Mouse (Mus musculus) neural tube, embryonic 11.5 days (tissue): ENCODE data around the gene Tnrc6b. TPM values are rescaled to one million over a fixed set of nuclear protein-coding genes. Genes with fewer than 3 reads are reported as not detected.

Experiments used
- ATAC-seq: fragments of 200-750 bp; cut with Nextera tagmentation; 2 replicates; pipeline ENCODE4 v1.8.0; 2017; ENCODE audit warnings: moderate number of reproducible peaks, mild to moderate bottlenecking, moderate TSS enrichment, moderate library complexity; ENCODE audit not compliant: insufficient read depth, low FRiP score, low TSS enrichment
- DNase-seq: peaks from one replicate; pipeline ENCODE4 v3.0.0-alpha.2; 2015; ENCODE audit warnings: low spot score
- H3K27ac ChIP-seq: fragments of 300-500 bp; sonication (generic); 2 replicates; pipeline ENCODE4 v1.5.1; 2014; ENCODE audit warnings: low read depth, mild to moderate bottlenecking, low read length
- H3K27me3 ChIP-seq: fragments of 300-500 bp; sonication (generic); 2 replicates; pipeline ENCODE4 v1.6.1; 2014; ENCODE audit warnings: mild to moderate bottlenecking, low read length, mixed read lengths; ENCODE audit not compliant: control insufficient read depth, insufficient read depth
- H3K36me3 ChIP-seq: fragments of 300-500 bp; sonication (generic); 2 replicates; pipeline ENCODE4 v1.6.1; 2014; ENCODE audit warnings: mild to moderate bottlenecking, low read length, moderate library complexity, mixed read lengths; ENCODE audit not compliant: control insufficient read depth, insufficient read depth
- H3K4me1 ChIP-seq: fragments of 300-500 bp; sonication (generic); 2 replicates; pipeline ENCODE4 v1.6.1; 2014; ENCODE audit warnings: low read length, mixed read lengths; ENCODE audit not compliant: control insufficient read depth, insufficient read depth
- H3K4me2 ChIP-seq: fragments of 300-500 bp; sonication (generic); 2 replicates; pipeline ENCODE4 v1.6.1; 2014; ENCODE audit warnings: low read depth, mild to moderate bottlenecking, moderate library complexity
- H3K4me3 ChIP-seq: fragments of 300-500 bp; sonication (generic); 2 replicates; pipeline ENCODE4 v1.5.1; 2014; ENCODE audit warnings: low read depth, low read length
- H3K9ac ChIP-seq: fragments of 300-500 bp; sonication (generic); 2 replicates; pipeline ENCODE4 v1.6.1; 2014; ENCODE audit warnings: mild to moderate bottlenecking, low read length
- H3K9me3 ChIP-seq: fragments of 300-500 bp; sonication (generic); 2 replicates; pipeline ENCODE4 v1.6.1; 2016; ENCODE audit warnings: low read length; ENCODE audit not compliant: control insufficient read depth
- WGBS: fragments of 180-500 bp; shearing (Covaris S2); extraction: QIAGEN DNeasy Blood & Tissue Kit; methylation state at CpG from one replicate; pipeline ENCODE4 v1.1.7; 2014; 5-methylcytosine and 5-hydroxymethylcytosine counted together
- polyA plus RNA-seq: library from polyadenylated mRNA; unstranded; fragments of >200 nt; fragmentation: Nextera tagmentation; extraction: Ambion mirVana; gene quantifications from 2 replicates; pipeline ENCODE4 v1.2.1, GENCODE M21; 2014

Gene Tnrc6b
- polyA plus RNA-seq, 1 experiment from 2014 or later: 16.1 TPM

DNA sequence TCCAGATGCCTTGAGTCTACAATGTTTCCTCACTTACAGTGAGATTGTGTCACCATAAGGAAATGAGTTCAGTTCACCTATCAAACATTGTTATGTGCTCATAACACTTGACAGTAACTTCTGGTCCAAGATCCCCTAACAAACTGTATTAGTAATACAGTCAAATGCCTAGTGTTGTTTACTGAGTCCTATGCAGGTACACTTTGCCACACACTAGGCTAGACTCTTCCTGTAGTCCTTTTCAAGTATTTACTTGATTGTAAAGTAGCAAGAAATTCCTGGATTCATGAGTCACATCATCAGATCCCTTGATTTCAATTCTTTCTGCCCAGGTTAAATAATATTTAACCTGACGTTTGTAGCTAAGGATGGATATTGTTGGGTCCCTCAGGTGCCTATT lies 258.3 kb downstream of the Tnrc6b start:
- WGBS: 91% methylated on average over 1 of the region's 1 CpGs
- H3K36me3 ChIP-seq: peaks cover 27% of the 10 kb centered on the region
- no peak for DNase-seq

DNA sequence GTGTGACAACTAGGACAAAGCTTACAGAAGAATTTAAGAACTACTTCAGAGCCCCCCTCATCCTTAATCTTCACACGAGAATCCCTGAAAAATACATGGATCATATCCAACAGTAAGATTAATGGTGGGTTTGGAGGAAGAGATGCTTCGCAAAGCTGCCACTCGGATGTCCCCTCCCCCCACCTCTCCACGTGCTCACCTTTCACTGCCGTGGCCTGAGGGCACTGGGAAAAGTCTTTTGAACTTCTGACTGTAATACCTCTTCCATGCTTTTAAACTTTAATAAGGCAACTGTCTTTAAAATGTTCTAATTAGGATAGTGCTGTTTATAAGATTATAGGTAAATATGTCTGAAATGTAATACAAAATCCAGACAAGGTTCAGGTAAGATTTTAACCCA lies 263.2 kb downstream of the Tnrc6b start:
- Histone ChIP-seq H3K4me3 (no peak overlapping the region), H3K27me3 (no peaks in the 10 kb centered on the region), H3K9me3 (no peaks in the 10 kb centered on the region), H3K4me1 (peaks cover 3% of the 10 kb centered on the region; the same call in 1 of the 2 replicates), H3K36me3 (no peaks in the 10 kb centered on the region; the same call in 1 of the 2 replicates), H3K27ac (no peak overlapping the region), H3K4me2 (no peak overlapping the region), H3K9ac (no peak overlapping the region)
- DNase-seq: no peak
- ATAC-seq: no peak
- WGBS: 56% methylated on average over 5 of the region's 5 CpGs

More for the DNA sequence above, 258.3 kb downstream of the Tnrc6b start:
- no peaks in the 10 kb centered on the region for H3K9me3 ChIP-seq
- no peaks in the 10 kb centered on the region for H3K4me1 ChIP-seq
- H3K27me3 ChIP-seq: no peaks in the 10 kb centered on the region
- H3K4me2 ChIP-seq: no peak overlapping the region
- H3K4me3 ChIP-seq: no peak overlapping the region
- no peak overlapping the region for H3K27ac ChIP-seq
- no peak for ATAC-seq
- no peak overlapping the region for H3K9ac ChIP-seq

DNA sequence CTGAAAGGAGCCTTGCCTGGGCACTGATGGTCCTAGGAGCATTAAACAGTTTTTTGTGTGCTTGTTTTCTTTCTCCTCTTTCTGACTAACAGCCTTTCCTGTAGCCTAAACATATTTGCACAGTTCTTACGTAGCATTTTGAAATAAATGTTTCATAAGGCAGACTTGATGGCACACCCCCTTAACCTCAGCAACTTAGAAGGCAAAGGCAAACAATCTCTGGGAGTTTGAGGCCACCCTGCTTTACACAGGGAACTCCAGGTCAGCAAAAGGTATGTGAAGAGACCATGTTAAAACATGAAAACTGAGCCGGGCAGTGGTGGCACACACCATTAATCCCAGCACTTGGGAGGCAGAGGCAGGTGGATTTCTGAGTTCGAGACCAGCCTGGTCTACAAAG lies 264.6 kb downstream of the Tnrc6b start:
- Histone ChIP-seq H3K4me3 (no peak overlapping the region), H3K27me3 (no peaks in the 10 kb centered on the region), H3K36me3 (no peaks in the 10 kb centered on the region), H3K4me2 (no peak overlapping the region), H3K27ac (no peak overlapping the region), H3K4me1 (peaks cover 3% of the 10 kb centered on the region; the same call in 1 of the 2 replicates), H3K9ac (no peak overlapping the region), H3K9me3 (no peaks in the 10 kb centered on the region)
- no peak for ATAC-seq
- 90% methylated on average over 3 of the region's 3 CpGs for WGBS
- DNase-seq: no peak

DNA sequence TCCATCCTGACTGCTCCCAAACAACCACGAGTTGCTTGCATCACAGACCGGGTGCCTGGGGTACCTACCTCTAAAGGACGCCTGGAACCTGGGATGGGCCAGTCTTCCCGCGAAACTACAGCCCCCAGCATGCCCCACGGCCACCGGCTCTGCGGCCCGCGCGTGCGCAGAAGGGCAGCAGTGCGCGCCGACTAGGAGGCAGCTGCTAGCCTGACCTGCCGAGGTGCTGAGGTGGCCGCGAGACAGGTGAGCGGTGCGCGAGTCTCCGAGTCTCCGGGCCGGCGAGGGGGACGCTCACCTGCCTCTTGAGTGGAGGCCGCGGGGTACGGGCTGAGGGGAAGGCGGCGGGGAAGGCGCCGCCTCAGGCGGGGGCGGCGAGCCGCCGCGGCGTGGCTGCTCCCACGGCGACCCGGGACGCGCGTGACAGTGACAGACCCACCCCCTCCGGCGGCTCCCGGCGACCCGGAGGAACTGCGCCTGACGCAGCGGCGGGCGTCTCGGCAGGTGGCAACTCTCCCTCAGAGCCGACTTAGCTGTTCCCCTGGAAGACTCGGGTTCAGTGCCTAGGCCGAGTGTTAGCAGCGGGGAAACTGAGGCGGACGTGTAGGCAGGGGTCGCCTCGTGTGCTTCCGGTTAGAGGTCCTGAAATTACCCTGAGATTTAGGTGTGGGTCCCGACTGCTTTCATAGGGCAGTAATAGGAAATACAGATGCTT lies 266.7 kb downstream of the Tnrc6b start, which contains the start of gene Sgsm3:
Gene Sgsm3, plus strand, starts transcription at position 146 of the 715 bp plus-strand sequence.
- Histone ChIP-seq H3K4me2 (peak within 1 kb of the TSS; percentile 82), H3K9ac (peak within 1 kb of the TSS; percentile 77), H3K9me3 (no peaks in the 10 kb centered on the region), H3K27me3 (no peaks in the 10 kb centered on the region), H3K4me3 (peak within 1 kb of the TSS; percentile 83), H3K36me3 (no peaks in the 10 kb centered on the region), H3K4me1 (peaks cover 3% of the 10 kb centered on the region; the same call in 1 of the 2 replicates), H3K27ac (no peak within 1 kb of the TSS)
- peak; percentile 90 for DNase-seq
- peak; percentile 85 for ATAC-seq
- WGBS: under 1% methylated on average over 66 of the region's 67 CpGs

DNA sequence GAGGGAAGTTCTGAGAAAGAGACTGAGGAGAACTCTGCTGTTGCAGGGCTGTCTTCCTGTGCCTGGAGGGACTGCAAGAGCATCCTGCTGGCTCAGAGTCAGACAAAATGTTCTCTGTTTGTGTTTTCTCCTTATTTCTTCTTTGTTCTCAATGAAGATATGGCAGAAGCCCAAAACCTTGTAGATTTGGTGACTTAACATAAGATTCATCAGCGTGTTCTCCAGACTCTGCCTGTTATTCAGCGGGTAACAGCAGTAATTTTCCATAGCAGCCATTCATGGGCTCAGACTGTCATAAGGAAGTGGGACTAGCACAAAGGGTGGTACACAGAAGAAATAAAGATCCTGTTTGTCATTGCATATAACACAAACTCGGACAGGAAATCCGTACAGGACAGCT lies 268.5 kb downstream of the Tnrc6b start:
- Histone ChIP-seq H3K27ac (no peak overlapping the region), H3K9ac (no peak overlapping the region), H3K9me3 (no peaks in the 10 kb centered on the region), H3K4me1 (peaks cover 3% of the 10 kb centered on the region; the same call in 1 of the 2 replicates), H3K27me3 (no peaks in the 10 kb centered on the region), H3K4me3 (no peak overlapping the region), H3K36me3 (no peaks in the 10 kb centered on the region), H3K4me2 (no peak overlapping the region)
- no peak for ATAC-seq
- 86% methylated on average over 4 of the region's 4 CpGs for WGBS
- DNase-seq: no peak

DNA sequence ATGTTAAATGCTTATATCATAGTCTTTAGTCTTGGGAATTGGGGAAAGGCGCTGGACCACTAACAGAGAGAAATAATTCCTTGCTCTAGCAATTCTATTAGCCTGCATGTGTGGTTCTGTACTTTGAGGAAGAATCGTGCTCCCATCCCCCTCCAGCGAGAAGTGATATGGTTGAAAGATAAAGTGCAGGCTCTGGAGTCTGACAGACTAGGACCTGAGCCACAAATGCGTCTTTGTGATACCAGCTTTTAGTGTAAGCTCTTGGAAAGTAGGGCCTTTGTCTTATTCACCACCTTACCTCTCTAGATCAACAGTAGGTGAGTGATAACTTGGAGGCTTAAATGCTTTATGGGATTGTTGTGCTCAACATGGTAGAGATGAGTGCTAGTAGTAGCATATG lies 270.1 kb downstream of the Tnrc6b start:
- Histone ChIP-seq H3K4me2 (no peak overlapping the region), H3K27me3 (no peaks in the 10 kb centered on the region), H3K9ac (no peak overlapping the region), H3K36me3 (no peaks in the 10 kb centered on the region), H3K4me1 (peaks cover 3% of the 10 kb centered on the region; the same call in 1 of the 2 replicates), H3K9me3 (no peaks in the 10 kb centered on the region), H3K27ac (no peak overlapping the region), H3K4me3 (no peak overlapping the region)
- ATAC-seq (no peak), DNase-seq (no peak)
- WGBS: 92% methylated on average over 4 of the region's 4 CpGs

DNA sequence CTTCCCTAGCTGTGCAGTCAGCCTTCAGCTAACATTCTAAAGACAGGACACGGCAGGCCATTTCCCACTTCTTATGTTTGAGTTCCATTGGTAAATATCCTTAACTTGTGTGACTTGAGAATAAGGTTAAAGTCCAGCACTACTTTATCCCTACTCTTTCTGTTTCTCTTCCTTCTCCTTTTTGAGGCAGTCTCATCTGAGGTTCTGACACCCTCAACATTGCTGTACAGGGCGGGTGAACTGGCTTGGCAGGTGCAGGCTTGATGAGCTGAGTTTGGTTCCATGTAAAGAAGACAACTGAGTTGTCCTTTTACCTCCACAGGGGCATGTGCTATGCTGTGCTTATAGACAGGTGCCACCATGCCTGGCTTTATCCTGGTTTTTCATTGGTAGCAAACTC lies 272.2 kb downstream of the Tnrc6b start:
- H3K9ac ChIP-seq: no peak overlapping the region
- H3K4me1 ChIP-seq: peaks cover 3% of the 10 kb centered on the region; the same call in 1 of the 2 replicates
- no peaks in the 10 kb centered on the region for H3K27me3 ChIP-seq
- WGBS: 88% methylated on average over 2 of the region's 2 CpGs
- H3K36me3 ChIP-seq: no peaks in the 10 kb centered on the region
- H3K4me3 ChIP-seq: no peak overlapping the region
- no peak overlapping the region for H3K27ac ChIP-seq
- no peak for DNase-seq
- H3K4me2 ChIP-seq: no peak overlapping the region
- ATAC-seq: no peak
- no peaks in the 10 kb centered on the region for H3K9me3 ChIP-seq

DNA sequence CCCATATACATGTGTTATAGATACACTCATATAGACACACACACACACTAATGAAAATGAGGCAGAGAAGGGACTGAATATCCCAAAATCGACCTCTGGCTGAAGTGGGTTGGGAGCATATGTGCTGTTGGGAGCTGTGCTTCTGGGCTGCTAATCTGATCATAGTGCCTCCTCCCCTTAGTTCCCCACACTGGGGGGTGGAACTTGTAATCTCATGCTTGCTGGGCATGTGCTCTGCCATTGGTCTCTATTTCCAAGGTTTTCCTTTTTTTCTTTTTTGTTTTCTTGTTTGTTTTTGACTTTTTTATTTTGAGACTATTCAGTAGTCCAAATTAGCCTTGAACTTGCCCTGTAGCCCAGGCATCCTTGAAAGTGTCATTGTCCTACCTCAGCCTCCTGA lies 277.2 kb downstream of the Tnrc6b start:
- Histone ChIP-seq H3K4me3 (no peak overlapping the region), H3K4me2 (no peak overlapping the region), H3K27ac (no peak overlapping the region), H3K9ac (no peak overlapping the region), H3K36me3 (no peaks in the 10 kb centered on the region), H3K27me3 (no peaks in the 10 kb centered on the region), H3K4me1 (no peaks in the 10 kb centered on the region), H3K9me3 (no peaks in the 10 kb centered on the region)
- WGBS: 62% methylated on average over 1 of the region's 1 CpGs
- ATAC-seq: no peak
- no peak for DNase-seq

DNA sequence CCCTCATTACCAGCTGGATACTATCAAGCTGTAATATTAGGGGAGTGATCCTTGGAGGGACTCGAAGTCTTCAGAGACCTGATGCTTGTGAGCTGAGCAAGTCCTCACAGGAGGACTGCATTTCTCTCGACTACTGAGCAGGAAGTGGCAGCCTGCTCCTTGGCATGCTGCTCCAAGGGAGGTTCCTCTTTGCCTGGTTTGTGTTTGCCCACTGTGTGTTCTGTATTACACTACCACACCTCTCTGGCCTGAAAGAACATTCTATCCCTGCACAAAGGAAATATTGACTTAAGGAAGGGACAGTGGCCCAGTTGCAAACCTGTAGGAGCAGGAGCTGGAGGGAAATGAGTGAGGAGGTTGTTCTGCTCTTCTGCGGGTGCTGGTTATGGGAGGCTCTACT lies 278.6 kb downstream of the Tnrc6b start:
- no peaks in the 10 kb centered on the region for H3K36me3 ChIP-seq
- no peak overlapping the region for H3K4me3 ChIP-seq
- no peak overlapping the region for H3K27ac ChIP-seq
- H3K4me2 ChIP-seq: no peak overlapping the region
- H3K27me3 ChIP-seq: no peaks in the 10 kb centered on the region
- no peak overlapping the region for H3K9ac ChIP-seq
- no peak for ATAC-seq
- no peak for DNase-seq
- WGBS: 75% methylated on average over 3 of the region's 3 CpGs
- H3K4me1 ChIP-seq: no peaks in the 10 kb centered on the region
- no peaks in the 10 kb centered on the region for H3K9me3 ChIP-seq
